Mouse (Mus musculus): ENCODE results near the gene Adsl.

The Adsl gene

GRCm38 (mm10) chr15:81007905-81008304, 59.6 kb downstream of the Adsl start:
- no peak for DNase-seq (ENCODE audit: low read depth, low spot score)

- DNase-seq (ENCODE audit: low read depth, low spot score), result peak; percentile 76
Measured at GRCm38 (mm10) chr15:81008689-81009123, 60.4 kb downstream of the Adsl start.

- DNase-seq (ENCODE audit: low read depth, low spot score), result peak; percentile 69
Measured at GRCm38 (mm10) chr15:81010114-81010513, 61.8 kb downstream of the Adsl start.

- DNase-seq (ENCODE audit: low read depth, low spot score), result no peak
Measured at GRCm38 (mm10) chr15:81011523-81011922, 63.2 kb downstream of the Adsl start.

- DNase-seq (ENCODE audit: low read depth, low spot score), result no peak
Measured at GRCm38 (mm10) chr15:81012359-81012758, 64.1 kb downstream of the Adsl start.

GRCm38 (mm10) chr15:81013186-81013585, 64.9 kb downstream of the Adsl start:
- no peak for DNase-seq (ENCODE audit: low read depth, low spot score)

GRCm38 (mm10) chr15:81015068-81015744, 66.9 kb downstream of the Adsl start:
- DNase-seq (ENCODE audit: low read depth, low spot score), result no peak

GRCm38 (mm10) chr15:81016488-81016887, 68.2 kb downstream of the Adsl start:
- DNase-seq (ENCODE audit: low read depth, low spot score), result no peak

GRCm38 (mm10) chr15:81017308-81017707, 69.0 kb downstream of the Adsl start:
- DNase-seq (ENCODE audit: low read depth, low spot score), result no peak
